Comparison of ENCODE assay signal across 8 mouse cellular contexts in the genomic region with DNA sequence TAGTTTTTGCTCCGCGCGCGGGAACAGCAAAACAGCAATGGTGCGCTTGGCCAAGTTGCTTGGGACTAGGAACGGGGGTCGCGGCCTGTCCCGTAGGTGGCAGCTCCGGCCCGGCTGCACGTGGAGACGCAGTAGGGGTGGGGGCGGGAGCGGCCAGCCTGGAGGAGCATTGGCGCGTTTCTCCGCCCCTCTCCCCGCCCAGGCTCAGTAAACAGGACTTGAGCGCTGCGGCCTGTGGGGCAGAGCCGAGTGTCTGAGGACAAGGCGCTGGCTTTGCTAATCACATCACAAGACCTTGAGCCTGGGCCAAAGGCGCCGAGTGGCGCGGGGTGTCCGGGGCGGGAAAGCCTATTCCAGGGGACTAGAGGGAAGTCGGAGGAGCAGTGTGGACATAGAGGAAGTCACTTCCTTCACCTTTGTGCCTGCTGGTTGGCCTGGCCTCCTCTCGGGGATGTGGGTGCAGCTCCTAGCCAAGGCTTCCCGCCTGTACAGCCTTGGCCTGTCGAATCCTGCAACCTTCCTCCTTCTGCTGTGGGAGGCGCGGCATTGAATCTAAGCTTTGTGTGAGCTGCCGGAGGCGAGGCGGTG. TPM values are rescaled to one million over a fixed set of nuclear protein-coding genes. Genes with fewer than 3 reads are reported as not detected.
A peak's percentile ranks its signal among the peaks of the same experiment; 100 is the strongest.
DNase-seq lines count a peak whose midpoint lies in the region; ATAC-seq and TF ChIP-seq lines count a peak whose summit lies in the region.

No protein-coding gene starts in this region.

- intact Hi-C loops in left cerebral cortex, postnatal 10 days (cut with DNase I) = loop anchor here (5.0 kb wide), 3 partner anchors 91 to 199 kb away; no protein-coding TSS in a partner anchor

- H3K4me3 ChIP-seq in cortical plate, adult 2 months (ENCODE audit: insufficient read depth, low read length) = peak overlapping the region; percentile 77

- H3K27ac ChIP-seq in cortical plate, adult 2 months (ENCODE audit: insufficient read depth, low read length) = peak overlapping the region; percentile 69

- no peak for TF ChIP-seq CTCF in cortical plate, adult 2 months (IDR thresholded peaks at IDR 0.05; ENCODE audit: extremely low read depth, insufficient read depth, low read length)

- 0 out of 2 replicates have a peak, but pooled peaks have one; percentile 22 for TF ChIP-seq POLR2A in cortical plate, adult 2 months (IDR thresholded peaks at IDR 0.05; ENCODE audit: extremely low read depth, insufficient read depth, low read length)

- H3K4me1 ChIP-seq in cortical plate, adult 2 months (ENCODE audit: control insufficient read depth, insufficient read depth, low read length) = no peaks in the 10 kb centered on the region

- peak; percentile 69 for DNase-seq in WW6 (ENCODE audit: low read depth, low spot score)
- DNase-seq in gastrocnemius, adult 8-10 months (ENCODE audit: low spot score in 2 of 2) = peak; percentile 83 to 91
- DNase-seq in induced T-regulatory cell, adult 2 months (ENCODE audit: low read depth) = peak; percentile 88
- DNase-seq in left cerebral cortex, postnatal 10 days (ENCODE audit: extremely low spot score in 1 of 2, low spot score in 2 of 2) = peak; percentile 73 to 95
- peak; percentile 87 to 89 for DNase-seq in right cerebral cortex, postnatal 10 days (ENCODE audit: low spot score in 2 of 2)
- peak; percentile 81 for DNase-seq in urinary bladder, postnatal 25 days (ENCODE audit: low spot score)

- ATAC-seq in megakaryocyte progenitor cell, adult 5-6 weeks (replicated peaks; ENCODE audit: poor library complexity) = peak; percentile 40

RNA-seq across cellular contexts. Expression of a gene that starts 0.7 kb away (rescaled TPM):
- 18.8 and 18.9 TPM in 2 replicates for polyA plus RNA-seq in cortical plate, adult 2 months (2012; rRNA removed)
- 10 to 100 TPM in 1 of 4 experiments, 1 to 10 TPM in 3; 5.1 to 10.3 (median 7.5) TPM for total RNA-seq in gastrocnemius, adult 8-10 months (2022)
- total RNA-seq in left cerebral cortex, postnatal 10 days (2021) = 10 to 100 TPM; 17.1 to 20.4 TPM
- total RNA-seq in megakaryocyte progenitor cell, adult 5-6 weeks (2015) = 269 and 286 TPM in 2 replicates
- total RNA-seq in megakaryocyte progenitor cell, adult 5-6 weeks (2017) = 98.9 and 112 TPM in 2 replicates

Comparison
In these comparisons a context has a peak if more than half of its experiments do, and no peak if none do; other contexts are left out.
1. Peak in every context shown above with its lines: DNase-seq, ATAC-seq, H3K4me3 ChIP-seq and H3K27ac ChIP-seq.
2. RNA of a gene that starts 0.7 kb away (total RNA-seq): 98.9 to 286 TPM in megakaryocyte progenitor cell, adult 5-6 weeks; 17.1 to 20.4 TPM in left cerebral cortex, postnatal 10 days and 5.1 to 10.3 TPM in gastrocnemius, adult 8-10 months; every median in the first group is over 4 times any median in the second.